Mouse (Mus musculus) hindbrain, embryonic 10.5 days (tissue): Measurements from ENCODE around the gene Glt8d1. TPM values are rescaled to one million over a fixed set of nuclear protein-coding genes. Genes with fewer than 3 reads are reported as not detected.

Source experiments
- DNase-seq: peaks from one replicate; pipeline ENCODE4 v3.0.0-alpha.2; 2017; ENCODE audit warnings: low spot score
- H3K27ac ChIP-seq: fragments of 300-500 bp; sonication (generic); 2 replicates; pipeline ENCODE4 v1.5.1; 2016; ENCODE audit warnings: mild to moderate bottlenecking, moderate library complexity
- H3K27me3 ChIP-seq: fragments of 300-500 bp; sonication (generic); 2 replicates; pipeline ENCODE4 v1.6.1; 2016; ENCODE audit warnings: mild to moderate bottlenecking; ENCODE audit not compliant: poor library complexity, insufficient read depth, severe bottlenecking
- H3K36me3 ChIP-seq: fragments of 300-500 bp; sonication (generic); 2 replicates; pipeline ENCODE4 v1.6.1; 2016; ENCODE audit warnings: mild to moderate bottlenecking, moderate library complexity
- H3K4me1 ChIP-seq: fragments of 300-500 bp; sonication (generic); replicated peaks from 2 replicates; pipeline ENCODE4 v1.6.1; 2016; ENCODE audit warnings: mild to moderate bottlenecking
- H3K4me3 ChIP-seq: fragments of 300-500 bp; sonication (generic); 2 replicates; pipeline ENCODE4 v1.5.1; 2016; ENCODE audit warnings: mild to moderate bottlenecking, moderate library complexity
- H3K9me3 ChIP-seq: fragments of 300-500 bp; sonication (generic); 2 replicates; pipeline ENCODE4 v1.6.1; 2016; ENCODE audit warnings: mild to moderate bottlenecking, moderate library complexity
- WGBS: fragments of 180-500 bp; shearing (Covaris S2); methylation state at CpG from one replicate; pipeline ENCODE4 v1.1.7; 2016; 5-methylcytosine and 5-hydroxymethylcytosine counted together
- polyA plus RNA-seq: library from polyadenylated mRNA; unstranded; fragments of >200 nt; fragmentation: Nextera tagmentation; extraction: Ambion mirVana; gene quantifications from 2 replicates; pipeline ENCODE4 v1.2.1, GENCODE M21; 2016

Glt8d1 gene
- polyA plus RNA-seq, 1 experiment from 2014 or later = 53.7 TPM

DNA sequence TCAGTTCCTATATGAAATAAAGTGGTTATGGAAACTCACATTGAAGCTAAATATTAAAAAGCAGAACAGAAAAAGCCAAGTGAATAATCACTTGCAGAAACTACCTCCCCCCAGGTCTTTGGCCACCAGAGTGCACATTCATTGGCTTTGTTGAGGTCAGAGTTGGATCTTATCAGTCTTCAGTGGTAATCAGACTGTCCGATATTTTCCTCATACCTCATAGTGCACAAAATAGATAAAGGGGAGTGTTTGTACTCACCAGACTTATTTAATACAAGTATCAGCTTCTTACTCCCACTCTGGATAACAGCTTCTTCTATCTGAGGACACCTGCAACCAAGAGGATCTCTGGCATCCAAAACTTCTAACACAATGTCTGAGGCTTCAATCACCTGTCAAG is 14.9 kb downstream of the Glt8d1 start:
- peaks cover 70% of the 10 kb centered on the region for H3K36me3 ChIP-seq
- no peak for DNase-seq

GRCm38 (mm10) chr14:31017854-31018253 is 16.7 kb downstream of the Glt8d1 start:
- H3K27ac ChIP-seq = peak overlapping the region; percentile 99
- peak; percentile 23 for DNase-seq
- H3K36me3 ChIP-seq = peaks cover 62% of the 10 kb centered on the region
- H3K4me3 ChIP-seq = peak overlapping the region; percentile 86
- no peaks in the 10 kb centered on the region for H3K9me3 ChIP-seq
- H3K4me1 ChIP-seq = peaks cover 30% of the 10 kb centered on the region
- 0% methylated on average over 2 of the region's 2 CpGs for WGBS
- H3K27me3 ChIP-seq = no peaks in the 10 kb centered on the region

More for the DNA sequence above, 14.9 kb downstream of the Glt8d1 start:
- Histone ChIP-seq H3K4me1 (peaks cover 25% of the 10 kb centered on the region), H3K9me3 (no peaks in the 10 kb centered on the region), H3K27ac (no peak overlapping the region), H3K4me3 (no peak overlapping the region), H3K27me3 (no peaks in the 10 kb centered on the region)
- 94% methylated on average over 1 of the region's 1 CpGs for WGBS

GRCm38 (mm10) chr14:31018860-31019291 is 17.7 kb downstream of the Glt8d1 start, which contains the start of the genes Pbrm1 and Gnl3:
Gene Pbrm1 (plus strand): TSS chr14:31019138.
Gene Gnl3 (minus strand): TSS chr14:31019152.
- Histone ChIP-seq H3K4me3 (peak within 1 kb of the TSS; percentile 86), H3K36me3 (peaks cover 62% of the 10 kb centered on the region), H3K9me3 (no peaks in the 10 kb centered on the region), H3K4me1 (peaks cover 30% of the 10 kb centered on the region), H3K27me3 (no peaks in the 10 kb centered on the region), H3K27ac (peak within 1 kb of the TSS; percentile 99)
- WGBS = under 1% methylated on average over 53 of the region's 53 CpGs
- DNase-seq = peak; percentile 97

DNA sequence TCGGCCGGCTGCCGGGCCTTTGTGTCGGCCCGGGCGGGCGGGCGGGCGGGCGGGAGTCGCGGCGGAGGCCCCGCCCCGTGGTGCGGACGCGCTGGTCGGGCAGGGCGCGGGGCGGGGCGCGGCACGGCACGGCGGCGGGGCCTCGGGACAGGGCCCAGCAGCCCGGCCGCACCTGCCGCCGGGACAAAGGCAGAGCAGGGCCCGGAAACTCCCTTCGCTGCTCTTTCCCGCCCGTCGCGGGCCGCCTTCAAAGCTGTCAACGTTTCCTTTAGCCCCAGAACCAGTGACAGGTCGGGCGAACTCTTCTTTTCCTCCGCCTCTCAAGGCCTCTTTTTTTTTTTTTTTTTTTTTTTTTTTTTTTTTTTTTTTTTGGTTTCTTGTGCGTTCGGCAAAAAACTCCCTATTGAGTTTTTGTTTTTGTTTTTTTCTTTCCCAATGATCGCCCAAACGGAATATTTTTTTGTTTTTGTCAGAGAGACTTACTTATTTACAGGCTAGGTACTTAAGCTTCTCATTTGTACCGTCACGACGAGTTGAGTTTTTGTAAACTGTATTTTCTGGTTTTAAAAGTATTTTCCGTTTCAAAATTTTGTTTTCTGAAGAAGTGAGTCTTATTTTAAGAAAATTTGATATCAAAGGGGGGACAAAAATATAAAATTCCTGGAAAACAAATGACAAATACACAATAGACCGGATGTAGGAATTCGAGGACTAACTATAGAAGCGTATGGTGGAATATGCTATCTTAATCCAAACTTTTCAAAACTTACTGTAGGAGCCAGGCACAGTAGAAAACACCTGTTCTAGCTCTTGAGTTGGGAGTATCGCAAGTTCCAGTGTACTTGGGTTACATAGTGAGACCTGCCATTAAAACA is 18.4 kb downstream of the Glt8d1 start:
- Histone ChIP-seq H3K36me3 (peaks cover 62% of the 10 kb centered on the region), H3K27ac (peak overlapping the region; percentile 99), H3K27me3 (no peaks in the 10 kb centered on the region), H3K9me3 (no peaks in the 10 kb centered on the region), H3K4me1 (peaks cover 30% of the 10 kb centered on the region), H3K4me3 (peak overlapping the region; percentile 86)
- DNase-seq = peak; percentile 86
- 7% methylated on average over 43 of the region's 56 CpGs for WGBS

DNA sequence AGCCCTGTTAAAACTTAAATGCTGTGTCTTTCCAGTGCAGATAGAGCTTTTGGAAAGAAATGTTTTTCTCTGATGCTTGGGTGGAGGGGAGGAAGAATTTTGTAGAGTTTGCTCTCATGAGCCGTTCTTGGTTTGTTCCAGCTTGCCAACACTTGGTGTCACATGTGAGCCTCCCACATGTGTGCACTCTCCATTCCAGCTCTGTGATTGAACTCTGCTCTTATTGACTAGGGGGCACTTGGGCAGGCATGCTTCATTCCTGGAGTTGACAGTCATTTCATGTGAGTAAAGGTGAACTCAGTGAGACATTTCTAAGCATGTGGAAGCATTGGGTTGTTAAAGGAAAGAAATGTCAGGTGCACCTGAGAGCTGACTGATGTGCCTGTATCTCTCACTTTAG is 21.4 kb downstream of the Glt8d1 start:
- WGBS = 65% methylated on average over 1 of the region's 1 CpGs
- Histone ChIP-seq H3K4me3 (no peak overlapping the region), H3K9me3 (no peaks in the 10 kb centered on the region), H3K27ac (no peak overlapping the region), H3K36me3 (peaks cover 62% of the 10 kb centered on the region), H3K4me1 (peaks cover 24% of the 10 kb centered on the region), H3K27me3 (no peaks in the 10 kb centered on the region)
- DNase-seq = no peak

GRCm38 (mm10) chr14:31025785-31026184 is 24.6 kb downstream of the Glt8d1 start:
- H3K4me3 ChIP-seq = no peak overlapping the region
- DNase-seq = no peak
- H3K27me3 ChIP-seq = no peaks in the 10 kb centered on the region
- H3K27ac ChIP-seq = no peak overlapping the region
- 74% methylated on average over 3 of the region's 3 CpGs for WGBS
- H3K4me1 ChIP-seq = peaks cover 7% of the 10 kb centered on the region
- H3K36me3 ChIP-seq = peaks cover 89% of the 10 kb centered on the region
- H3K9me3 ChIP-seq = no peaks in the 10 kb centered on the region

DNA sequence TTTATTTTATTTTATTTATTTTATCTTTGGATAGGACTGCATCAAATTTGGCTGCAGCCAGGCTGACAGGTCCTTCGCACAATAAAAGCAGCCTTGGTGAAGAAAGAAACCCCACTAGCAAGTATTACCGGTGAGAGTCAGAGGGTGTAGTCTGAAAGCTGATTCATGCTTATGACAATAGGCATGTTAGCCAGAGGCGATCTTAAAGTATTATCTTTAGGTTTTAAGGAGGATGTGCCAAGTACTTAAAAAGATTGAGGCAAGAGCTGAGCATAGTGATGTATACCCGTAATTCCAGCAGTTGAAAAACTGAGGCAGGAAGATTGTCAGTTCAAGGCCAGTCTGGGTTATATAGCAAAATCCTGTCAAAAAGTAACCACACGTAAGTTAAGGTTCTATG is 44.1 kb downstream of the Glt8d1 start:
- no peaks in the 10 kb centered on the region for H3K4me1 ChIP-seq
- H3K4me3 ChIP-seq = no peak overlapping the region
- H3K36me3 ChIP-seq = peaks cover 100% of the 10 kb centered on the region
- H3K9me3 ChIP-seq = no peaks in the 10 kb centered on the region
- no peak overlapping the region for H3K27ac ChIP-seq
- WGBS = 94% methylated on average over 5 of the region's 5 CpGs
- no peaks in the 10 kb centered on the region for H3K27me3 ChIP-seq
- no peak for DNase-seq

DNA sequence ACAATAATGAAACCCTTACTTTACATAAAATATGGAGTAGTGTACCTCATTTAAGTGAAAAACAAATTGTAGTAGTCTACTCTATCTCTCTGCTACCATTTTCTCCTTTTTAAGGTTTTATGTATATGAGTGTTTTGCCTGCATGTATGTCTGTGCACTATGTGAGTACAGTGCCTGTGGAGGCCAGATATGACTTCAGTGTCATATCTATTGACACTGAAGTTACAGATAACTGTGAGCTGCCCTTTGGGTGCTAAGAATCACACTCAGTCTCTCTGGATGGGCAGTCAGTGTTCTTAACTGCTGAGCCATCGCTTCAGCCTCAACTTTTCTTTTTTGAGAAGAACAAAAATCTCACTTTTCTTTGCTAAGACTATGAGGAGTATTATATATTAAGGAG is 44.6 kb downstream of the Glt8d1 start:
- 98% methylated on average over 1 of the region's 1 CpGs for WGBS
- Histone ChIP-seq H3K9me3 (no peaks in the 10 kb centered on the region), H3K27me3 (no peaks in the 10 kb centered on the region), H3K27ac (no peak overlapping the region), H3K4me1 (no peaks in the 10 kb centered on the region), H3K4me3 (no peak overlapping the region), H3K36me3 (peaks cover 100% of the 10 kb centered on the region)
- DNase-seq = no peak

Other genes with a start within 250 kb of the Glt8d1 start
- 22.4 and 26.3 TPM in 2 replicates for gene Tmem110, start 175.8 kb upstream of the Glt8d1 start, polyA plus RNA-seq
- gene Mustn1, start 122.2 kb upstream of the Glt8d1 start, polyA plus RNA-seq = 0.29 and 0.39 TPM in 2 replicates
- gene Itih4, start 114.9 kb upstream of the Glt8d1 start, polyA plus RNA-seq = not detected in 2 replicates
- gene Itih3, start 77.6 kb upstream of the Glt8d1 start, polyA plus RNA-seq = 0.37 and 0.49 TPM in 2 replicates
- not detected in 2 replicates for gene Itih1, start 58.1 kb upstream of the Glt8d1 start, polyA plus RNA-seq
- gene Nek4, start 50.0 kb upstream of the Glt8d1 start, polyA plus RNA-seq = 18.6 and 21.0 TPM in 2 replicates
- 278 and 290 TPM in 2 replicates for gene Spcs1, start 272 bp downstream of the Glt8d1 start, polyA plus RNA-seq
- gene Pbrm1, start 17.7 kb downstream of the Glt8d1 start, polyA plus RNA-seq = 130 and 148 TPM in 2 replicates
- gene Gnl3, start 17.8 kb downstream of the Glt8d1 start, polyA plus RNA-seq = 76.6 and 119 TPM in 2 replicates
- 67.8 and 74.2 TPM in 2 replicates for gene Smim4, start 127.6 kb downstream of the Glt8d1 start, polyA plus RNA-seq
- gene Nt5dc2, start 129.7 kb downstream of the Glt8d1 start, polyA plus RNA-seq = 610 and 619 TPM in 2 replicates
- gene Stab1, start 167.2 kb downstream of the Glt8d1 start, polyA plus RNA-seq = 23.0 and 25.7 TPM in 2 replicates
- gene Tnnc1, start 206.9 kb downstream of the Glt8d1 start, polyA plus RNA-seq = 1.5 and 4.3 TPM in 2 replicates
- 432 and 459 TPM in 2 replicates for gene Nisch, start 215.5 kb downstream of the Glt8d1 start, polyA plus RNA-seq
- gene Sema3g, start 216.5 kb downstream of the Glt8d1 start, polyA plus RNA-seq = 0.78 and 0.91 TPM in 2 replicates
- 12.7 and 13.1 TPM in 2 replicates for gene Phf7, start 249.9 kb downstream of the Glt8d1 start, polyA plus RNA-seq